Mouse (Mus musculus) intestine, embryonic 16.5 days (tissue): Measurements from ENCODE around the gene Tcaf1. TPM values are rescaled to one million over a fixed set of nuclear protein-coding genes. Genes with fewer than 3 reads are reported as not detected.

Experiments
- ATAC-seq: fragments of 200-750 bp; cut with Nextera tagmentation; 2 replicates; pipeline ENCODE4 v1.8.0; 2017; ENCODE audit warnings: moderate TSS enrichment, moderate library complexity
- H3K27ac ChIP-seq: fragments of 300-500 bp; sonication (generic); 2 replicates; pipeline ENCODE4 v1.5.1; 2014; ENCODE audit warnings: mild to moderate bottlenecking, low read length
- H3K27me3 ChIP-seq: fragments of 300-500 bp; sonication (generic); replicated peaks from 2 replicates; pipeline ENCODE4 v1.6.1; 2014; ENCODE audit warnings: low read length, control low read depth, mixed read lengths; ENCODE audit not compliant: control insufficient read depth, insufficient read depth
- H3K36me3 ChIP-seq: fragments of 300-500 bp; sonication (generic); 2 replicates; pipeline ENCODE4 v1.6.1; 2014; ENCODE audit warnings: low read length, control low read depth; ENCODE audit not compliant: control insufficient read depth, insufficient read depth
- H3K4me1 ChIP-seq: fragments of 300-500 bp; sonication (generic); 2 replicates; pipeline ENCODE4 v1.6.1; 2014; ENCODE audit warnings: low read length, control low read depth, mixed read lengths; ENCODE audit not compliant: control insufficient read depth, insufficient read depth
- H3K4me2 ChIP-seq: fragments of 300-500 bp; sonication (generic); 2 replicates; pipeline ENCODE4 v1.6.1; 2014; ENCODE audit warnings: low read depth, low read length, control low read depth
- H3K4me3 ChIP-seq: fragments of 300-500 bp; sonication (generic); 2 replicates; pipeline ENCODE4 v1.5.1; 2014; ENCODE audit warnings: mild to moderate bottlenecking, low read length
- H3K9ac ChIP-seq: fragments of 300-500 bp; sonication (generic); 2 replicates; pipeline ENCODE4 v1.6.1; 2014; ENCODE audit warnings: low read depth, low read length
- H3K9me3 ChIP-seq: fragments of 300-500 bp; sonication (generic); 2 replicates; pipeline ENCODE4 v1.6.1; 2016; ENCODE audit warnings: low read length, control low read depth; ENCODE audit not compliant: control insufficient read depth
- WGBS: fragments of 180-500 bp; shearing (Covaris S2); extraction: QIAGEN DNeasy Blood & Tissue Kit; methylation state at CpG from one replicate; pipeline ENCODE4 v1.1.7; 2014; 5-methylcytosine and 5-hydroxymethylcytosine counted together
- polyA plus RNA-seq: library from polyadenylated mRNA; unstranded; fragments of >200 nt; fragmentation: Nextera tagmentation; extraction: Ambion mirVana; gene quantifications from 2 replicates; pipeline ENCODE4 v1.2.1, GENCODE M21; 2015

The Tcaf1 gene
- 40.8 and 44.6 TPM in 2 replicates for polyA plus RNA-seq

GRCm38 (mm10) chr6:42709291-42710211 is at the start of gene Tcaf1:
TSS of gene Tcaf1 (minus strand) at chr6:42710088.
- H3K9ac ChIP-seq = peak within 1 kb of the TSS; percentile 85
- peak within 1 kb of the TSS; percentile 86 for H3K27ac ChIP-seq
- 1% methylated on average over 28 of the region's 28 CpGs for WGBS
- peak within 1 kb of the TSS; percentile 73 for H3K4me3 ChIP-seq
- no peaks in the 10 kb centered on the region for H3K36me3 ChIP-seq
- no peaks in the 10 kb centered on the region for H3K9me3 ChIP-seq
- peaks cover 5% of the 10 kb centered on the region; the same call in 1 of the 2 replicates for H3K4me1 ChIP-seq
- no peaks in the 10 kb centered on the region for H3K27me3 ChIP-seq
- peak within 1 kb of the TSS; percentile 72 for H3K4me2 ChIP-seq
- peak; percentile 99 for ATAC-seq

- Histone ChIP-seq H3K4me3 (no peak within 1 kb of the TSS), H3K4me2 (no peak within 1 kb of the TSS), H3K9ac (no peak within 1 kb of the TSS), H3K36me3 (no peaks in the 10 kb centered on the region), H3K9me3 (no peaks in the 10 kb centered on the region), H3K27ac (no peak within 1 kb of the TSS), H3K4me1 (no peaks in the 10 kb centered on the region), H3K27me3 (no peaks in the 10 kb centered on the region)
- WGBS = 69% methylated on average over 1 of the region's 1 CpGs
- no peak for ATAC-seq
Observed at GRCm38 (mm10) chr6:42756104-42756503, 46.2 kb upstream of the Tcaf1 start, which contains the start of gene Olfr38. TSS of gene Olfr38 (plus strand) at chr6:42756404.

- Histone ChIP-seq H3K36me3 (no peaks in the 10 kb centered on the region), H3K27ac (no peak overlapping the region), H3K9me3 (no peaks in the 10 kb centered on the region), H3K4me3 (no peak overlapping the region), H3K9ac (no peak overlapping the region), H3K4me1 (no peaks in the 10 kb centered on the region), H3K27me3 (no peaks in the 10 kb centered on the region), H3K4me2 (no peak overlapping the region)
- no peak for ATAC-seq
Observed at GRCm38 (mm10) chr6:42747846-42748245, 38.0 kb upstream of the Tcaf1 start.

GRCm38 (mm10) chr6:42742303-42742702 is 32.4 kb upstream of the Tcaf1 start:
- WGBS = 80% methylated on average over 5 of the region's 5 CpGs
- Histone ChIP-seq H3K36me3 (no peaks in the 10 kb centered on the region), H3K4me3 (no peak overlapping the region), H3K4me1 (no peaks in the 10 kb centered on the region), H3K9ac (no peak overlapping the region), H3K27me3 (no peaks in the 10 kb centered on the region), H3K9me3 (no peaks in the 10 kb centered on the region), H3K27ac (no peak overlapping the region), H3K4me2 (no peak overlapping the region)
- ATAC-seq = no peak

GRCm38 (mm10) chr6:42739071-42739470 is 29.2 kb upstream of the Tcaf1 start, which contains the start of gene Olfr453:
TSS of gene Olfr453 (plus strand) at chr6:42739371.
- H3K4me1 ChIP-seq = no peaks in the 10 kb centered on the region
- no peak for ATAC-seq
- H3K4me3 ChIP-seq = no peak within 1 kb of the TSS
- no peak within 1 kb of the TSS for H3K27ac ChIP-seq
- no peaks in the 10 kb centered on the region for H3K9me3 ChIP-seq
- H3K4me2 ChIP-seq = no peak within 1 kb of the TSS
- no peaks in the 10 kb centered on the region for H3K36me3 ChIP-seq
- WGBS = 94% methylated on average over 1 of the region's 1 CpGs
- no peak within 1 kb of the TSS for H3K9ac ChIP-seq
- H3K27me3 ChIP-seq = no peaks in the 10 kb centered on the region

GRCm38 (mm10) chr6:42717973-42718372 is 8.1 kb upstream of the Tcaf1 start:
- Histone ChIP-seq H3K27me3 (no peaks in the 10 kb centered on the region), H3K36me3 (no peaks in the 10 kb centered on the region), H3K4me2 (no peak overlapping the region), H3K4me1 (no peaks in the 10 kb centered on the region), H3K9me3 (no peaks in the 10 kb centered on the region), H3K4me3 (no peak overlapping the region), H3K9ac (no peak overlapping the region), H3K27ac (no peak overlapping the region)
- no peak for ATAC-seq

- Histone ChIP-seq H3K9ac (no peak overlapping the region), H3K4me3 (no peak overlapping the region), H3K4me2 (no peak overlapping the region), H3K4me1 (no peaks in the 10 kb centered on the region), H3K27me3 (no peaks in the 10 kb centered on the region), H3K9me3 (no peaks in the 10 kb centered on the region), H3K36me3 (no peaks in the 10 kb centered on the region), H3K27ac (no peak overlapping the region)
- WGBS = 71% methylated on average over 8 of the region's 8 CpGs
- no peak for ATAC-seq
Observed at GRCm38 (mm10) chr6:42714668-42715067, 4.8 kb upstream of the Tcaf1 start.

GRCm38 (mm10) chr6:42692517-42693190 is 17.2 kb downstream of the Tcaf1 start:
- H3K36me3 ChIP-seq = 0 out of 2 replicates have a peak, but pooled peaks cover 3% of the 10 kb centered on the region
- peak overlapping the region; percentile 88 for H3K4me3 ChIP-seq
- no peaks in the 10 kb centered on the region for H3K9me3 ChIP-seq
- H3K4me2 ChIP-seq = peak overlapping the region; percentile 87
- H3K27ac ChIP-seq = peak overlapping the region; percentile 94
- ATAC-seq = peak; percentile 95
- H3K4me1 ChIP-seq = no peaks in the 10 kb centered on the region
- H3K9ac ChIP-seq = peak overlapping the region; percentile 90
- H3K27me3 ChIP-seq = no peaks in the 10 kb centered on the region
- under 1% methylated on average over 32 of the region's 32 CpGs for WGBS

GRCm38 (mm10) chr6:42692154-42692516 is 17.8 kb downstream of the Tcaf1 start:
- Histone ChIP-seq H3K4me2 (peak overlapping the region; percentile 87), H3K27me3 (no peaks in the 10 kb centered on the region), H3K4me3 (peak overlapping the region; percentile 88), H3K4me1 (no peaks in the 10 kb centered on the region), H3K9me3 (no peaks in the 10 kb centered on the region), H3K36me3 (0 out of 2 replicates have a peak, but pooled peaks cover 3% of the 10 kb centered on the region), H3K9ac (peak overlapping the region; percentile 90), H3K27ac (peak overlapping the region; percentile 94)
- peak; percentile 87 for ATAC-seq
- 0% methylated on average over 10 of the region's 10 CpGs for WGBS
